Mouse (Mus musculus) hindbrain, embryonic 10.5 days (tissue): ENCODE measurements at regions not wholly inside any gene's neighbourhood (a gene's known extent, or its start where the extent isn't known, plus 50 kb on each side); places are given as distances from the start of the nearest gene placed in this dataset.

Experiments
- DNase-seq: peaks from one replicate; pipeline ENCODE4 v3.0.0-alpha.2; 2017; ENCODE audit warnings: low spot score
- H3K27ac ChIP-seq: fragments of 300-500 bp; sonication (generic); 2 replicates; pipeline ENCODE4 v1.5.1; 2016; ENCODE audit warnings: mild to moderate bottlenecking, moderate library complexity
- H3K27me3 ChIP-seq: fragments of 300-500 bp; sonication (generic); 2 replicates; pipeline ENCODE4 v1.6.1; 2016; ENCODE audit warnings: mild to moderate bottlenecking; ENCODE audit not compliant: poor library complexity, insufficient read depth, severe bottlenecking
- H3K36me3 ChIP-seq: fragments of 300-500 bp; sonication (generic); 2 replicates; pipeline ENCODE4 v1.6.1; 2016; ENCODE audit warnings: mild to moderate bottlenecking, moderate library complexity
- H3K4me1 ChIP-seq: fragments of 300-500 bp; sonication (generic); replicated peaks from 2 replicates; pipeline ENCODE4 v1.6.1; 2016; ENCODE audit warnings: mild to moderate bottlenecking
- H3K4me3 ChIP-seq: fragments of 300-500 bp; sonication (generic); 2 replicates; pipeline ENCODE4 v1.5.1; 2016; ENCODE audit warnings: mild to moderate bottlenecking, moderate library complexity
- H3K9me3 ChIP-seq: fragments of 300-500 bp; sonication (generic); 2 replicates; pipeline ENCODE4 v1.6.1; 2016; ENCODE audit warnings: mild to moderate bottlenecking, moderate library complexity
- WGBS: fragments of 180-500 bp; shearing (Covaris S2); methylation state at CpG from one replicate; pipeline ENCODE4 v1.1.7; 2016; 5-methylcytosine and 5-hydroxymethylcytosine counted together

DNA sequence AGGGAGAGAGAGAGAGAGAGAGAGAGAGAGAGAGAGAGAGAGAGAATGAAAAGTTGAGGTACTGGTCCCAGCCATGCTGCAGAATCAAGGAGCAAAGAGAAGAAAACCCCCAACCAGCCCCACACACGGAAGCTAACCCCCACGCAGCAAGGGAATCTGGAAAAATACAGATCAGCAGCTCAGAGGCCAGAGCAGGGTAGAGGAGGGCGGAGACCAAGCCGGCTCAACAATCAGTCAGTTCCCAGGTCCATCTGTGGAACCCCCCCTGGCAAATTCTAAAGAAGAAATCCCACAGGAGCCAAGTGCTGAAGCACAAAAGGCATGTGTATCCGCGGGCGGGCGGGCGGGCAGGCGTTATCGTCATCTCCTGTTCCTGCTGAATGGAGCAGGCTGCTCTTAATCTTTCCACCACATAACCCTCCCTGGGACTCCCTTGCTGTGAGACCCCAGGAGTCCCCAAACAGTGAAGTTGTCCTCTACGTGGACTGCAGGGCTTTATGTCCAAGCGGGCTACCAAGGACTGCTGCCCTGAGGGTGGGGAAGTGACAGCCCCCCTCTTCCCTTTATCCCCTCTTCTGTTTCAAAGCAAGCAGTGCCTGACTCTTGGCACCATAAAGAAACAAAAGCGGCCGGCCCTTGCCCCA is 60.2 kb upstream of the Lhx5 start:
- Histone ChIP-seq H3K4me1 (peaks cover 17% of the 10 kb centered on the region), H3K9me3 (no peaks in the 10 kb centered on the region), H3K27ac (peak overlapping the region; percentile 80), H3K4me3 (peak overlapping the region; percentile 32), H3K36me3 (no peaks in the 10 kb centered on the region), H3K27me3 (peaks cover 33% of the 10 kb centered on the region)
- whole genome bisulfite sequencing: 4% methylated on average over 15 of the region's 15 CpGs
- DNase-seq: peak; percentile 30

DNA sequence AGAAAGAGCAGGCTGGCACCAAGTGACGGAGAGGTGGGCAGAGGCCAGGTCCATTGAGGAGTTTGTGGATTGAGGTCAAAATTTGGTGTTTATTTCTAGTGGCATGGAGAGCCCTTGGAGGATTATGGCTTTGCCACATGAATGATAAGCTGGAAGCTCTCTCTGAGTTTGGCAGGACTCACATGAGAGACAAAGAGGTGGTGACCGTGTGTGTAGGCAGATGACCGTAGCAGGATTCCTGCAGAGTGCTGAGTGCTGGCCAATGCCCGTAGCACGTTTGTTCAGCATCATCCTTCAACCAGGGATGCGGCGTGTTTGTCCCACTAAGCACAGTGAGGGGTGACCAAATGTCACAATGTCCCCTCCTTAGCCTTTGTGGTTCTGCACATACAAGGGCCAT is 58.1 kb upstream of the Lhx5 start:
- Histone ChIP-seq H3K27ac (no peak overlapping the region), H3K27me3 (peaks cover 39% of the 10 kb centered on the region), H3K36me3 (no peaks in the 10 kb centered on the region), H3K9me3 (no peaks in the 10 kb centered on the region), H3K4me3 (no peak overlapping the region), H3K4me1 (peaks cover 17% of the 10 kb centered on the region)
- WGBS: 86% methylated on average over 7 of the region's 7 CpGs
- no peak for DNase-seq
